Mouse (Mus musculus) hindbrain, postnatal 0 days (tissue): Measurements from ENCODE around the gene Cdh8. TPM values are rescaled to one million over a fixed set of nuclear protein-coding genes. Genes with fewer than 3 reads are reported as not detected.
A peak's percentile ranks its signal among the peaks of the same experiment; 100 is the strongest.

Experiments
- ATAC-seq: fragments of 200-750 bp; cut with Nextera tagmentation; 2 replicates; pipeline ENCODE4 v1.8.0; 2017; ENCODE audit warnings: mild to moderate bottlenecking, moderate TSS enrichment, moderate library complexity
- DNase-seq: peaks from one replicate; pipeline ENCODE4 v3.0.0-alpha.2; 2015; ENCODE audit warnings: low spot score
- H3K27ac ChIP-seq: fragments of 300-500 bp; sonication (generic); 2 replicates; pipeline ENCODE4 v1.5.1; 2014; ENCODE audit warnings: mild to moderate bottlenecking
- H3K27me3 ChIP-seq: fragments of 300-500 bp; sonication (generic); 2 replicates; pipeline ENCODE4 v1.6.1; 2014; ENCODE audit warnings: low read length, mixed read lengths; ENCODE audit not compliant: insufficient read depth
- H3K36me3 ChIP-seq: fragments of 300-500 bp; sonication (generic); 2 replicates; pipeline ENCODE4 v1.6.1; 2014; ENCODE audit warnings: low read length, mixed read lengths; ENCODE audit not compliant: insufficient read depth
- H3K4me1 ChIP-seq: fragments of 300-500 bp; sonication (generic); 2 replicates; pipeline ENCODE4 v1.6.1; 2014; ENCODE audit warnings: antibody characterized with exemption, low read length, mixed read lengths; ENCODE audit not compliant: insufficient read depth
- H3K4me2 ChIP-seq: fragments of 300-500 bp; sonication (generic); 2 replicates; pipeline ENCODE4 v1.6.1; 2014; ENCODE audit warnings: low read depth, mild to moderate bottlenecking, low read length, moderate library complexity, mixed read lengths
- H3K4me3 ChIP-seq: fragments of 300-500 bp; sonication (generic); 2 replicates; pipeline ENCODE4 v1.5.1; 2014; ENCODE audit warnings: low read length
- H3K9ac ChIP-seq: fragments of 300-500 bp; sonication (generic); replicated peaks from 2 replicates; pipeline ENCODE4 v1.6.1; 2014; ENCODE audit warnings: mild to moderate bottlenecking, low read length, moderate library complexity, mixed read lengths
- H3K9me3 ChIP-seq: fragments of 300-500 bp; sonication (generic); 2 replicates; pipeline ENCODE4 v1.6.1; 2016; ENCODE audit warnings: low read length, mixed read lengths
- CTCF ChIP-seq: IDR thresholded peaks from 2 replicates; pipeline ENCODE4 v1.5.1; 2016; ENCODE audit warnings: antibody characterized with exemption, control low read depth, low read depth
- WGBS: fragments of 180-500 bp; shearing (Covaris S2); extraction: QIAGEN DNeasy Blood & Tissue Kit; methylation state at CpG from one replicate; pipeline ENCODE4 v1.1.7; 2014; 5-methylcytosine and 5-hydroxymethylcytosine counted together
- polyA plus RNA-seq: library from polyadenylated mRNA; unstranded; fragments of >200 nt; fragmentation: Nextera tagmentation; extraction: Ambion mirVana; gene quantifications from 2 replicates; pipeline ENCODE4 v1.2.1, GENCODE M21; 2015
- total RNA-seq: library from RNA; depleted of rRNA; stranded (reverse); fragments of >200 nt; gene quantifications from 2 replicates; pipeline ENCODE4 v1.2.3, GENCODE M21; 2014

Gene Cdh8
- total and polyA plus RNA-seq, 2 experiments from 2014 or later, result 56.2 to 96.6 TPM

- DNase-seq (no peak), ATAC-seq (no peak)
- H3K27me3 ChIP-seq, result no peaks in the 10 kb centered on the region
- no peak overlapping the region for H3K9ac ChIP-seq
- no peak overlapping the region for H3K27ac ChIP-seq
- TF ChIP-seq CTCF, result no peak
- no peaks in the 10 kb centered on the region for H3K9me3 ChIP-seq
- 82% methylated on average over 3 of the region's 3 CpGs for whole genome bisulfite sequencing
- no peaks in the 10 kb centered on the region for H3K4me1 ChIP-seq
- H3K4me3 ChIP-seq, result no peak overlapping the region
- no peaks in the 10 kb centered on the region for H3K36me3 ChIP-seq
- no peak overlapping the region for H3K4me2 ChIP-seq
Measured at GRCm38 (mm10) chr8:99353923-99354322, 62.3 kb downstream of the Cdh8 start.

GRCm38 (mm10) chr8:99353221-99353620 lies 63.0 kb downstream of the Cdh8 start:
- no peak overlapping the region for H3K9ac ChIP-seq
- no peaks in the 10 kb centered on the region for H3K9me3 ChIP-seq
- no peak overlapping the region for H3K4me2 ChIP-seq
- 73% methylated on average over 1 of the region's 1 CpGs for WGBS
- ATAC-seq (no peak), DNase-seq (no peak)
- no peaks in the 10 kb centered on the region for H3K4me1 ChIP-seq
- H3K27ac ChIP-seq, result no peak overlapping the region
- TF ChIP-seq CTCF, result no peak
- no peaks in the 10 kb centered on the region for H3K36me3 ChIP-seq
- no peak overlapping the region for H3K4me3 ChIP-seq
- no peaks in the 10 kb centered on the region for H3K27me3 ChIP-seq

DNA sequence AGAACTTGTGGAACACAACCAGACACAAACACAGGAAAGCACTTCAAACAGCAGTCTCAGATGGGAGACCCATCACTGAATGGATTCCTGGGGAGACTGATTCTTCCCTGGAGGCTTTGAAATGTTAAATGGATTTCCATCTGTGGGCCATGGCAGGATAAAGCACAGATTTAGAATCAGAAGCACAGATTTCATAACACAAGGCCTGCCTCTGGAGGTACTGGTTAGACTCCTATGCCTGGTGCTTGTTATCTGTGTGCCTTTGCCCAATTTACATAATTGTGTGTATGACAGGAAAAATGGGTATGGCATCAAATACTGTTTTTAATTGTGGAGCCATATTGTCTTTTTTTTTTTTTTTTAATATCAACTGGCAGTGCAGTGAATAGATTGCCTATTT lies 66.8 kb downstream of the Cdh8 start:
- Histone ChIP-seq H3K4me3 (no peak overlapping the region), H3K4me2 (no peak overlapping the region), H3K27me3 (no peaks in the 10 kb centered on the region), H3K9ac (no peak overlapping the region), H3K36me3 (no peaks in the 10 kb centered on the region), H3K4me1 (no peaks in the 10 kb centered on the region), H3K27ac (no peak overlapping the region), H3K9me3 (no peaks in the 10 kb centered on the region)
- TF ChIP-seq CTCF, result no peak
- DNase-seq (no peak), ATAC-seq (no peak)

GRCm38 (mm10) chr8:99348618-99349017 lies 67.7 kb downstream of the Cdh8 start:
- Histone ChIP-seq H3K9ac (no peak overlapping the region), H3K4me2 (no peak overlapping the region), H3K4me1 (no peaks in the 10 kb centered on the region), H3K27ac (no peak overlapping the region), H3K27me3 (no peaks in the 10 kb centered on the region), H3K36me3 (no peaks in the 10 kb centered on the region), H3K9me3 (no peaks in the 10 kb centered on the region), H3K4me3 (no peak overlapping the region)
- WGBS, result 25% methylated on average over 3 of the region's 3 CpGs
- ATAC-seq, result peak; percentile 58; the same call in 1 of the 2 replicates
- no peak for TF ChIP-seq CTCF
- peak; percentile 60 for DNase-seq

DNA sequence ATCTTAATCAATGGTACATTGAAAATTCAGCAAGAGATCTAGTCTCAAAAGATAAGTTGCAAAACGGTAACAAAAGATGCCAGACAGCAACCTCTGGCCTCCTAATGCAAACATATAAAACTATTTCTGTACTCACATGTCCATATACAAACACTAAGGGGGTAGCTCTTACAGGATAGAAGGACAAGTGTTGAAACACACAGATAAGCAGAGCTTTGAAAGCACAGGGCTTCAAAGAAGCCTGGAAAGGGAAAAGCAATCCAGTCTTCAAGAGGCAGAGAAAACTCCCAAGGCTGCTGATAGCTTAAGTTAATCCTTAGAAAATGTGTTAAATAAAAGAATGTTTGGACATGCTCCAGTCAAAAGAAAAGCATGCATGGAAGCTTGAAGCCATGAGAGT lies 77.0 kb downstream of the Cdh8 start:
- Histone ChIP-seq H3K27me3 (no peaks in the 10 kb centered on the region), H3K9ac (no peak overlapping the region), H3K9me3 (no peaks in the 10 kb centered on the region), H3K27ac (no peak overlapping the region), H3K4me2 (no peak overlapping the region), H3K36me3 (no peaks in the 10 kb centered on the region), H3K4me1 (no peaks in the 10 kb centered on the region), H3K4me3 (no peak overlapping the region)
- DNase-seq (no peak), ATAC-seq (no peak)
- 72% methylated on average over 1 of the region's 1 CpGs for WGBS
- TF ChIP-seq CTCF, result no peak

- Histone ChIP-seq H3K4me1 (no peaks in the 10 kb centered on the region), H3K36me3 (no peaks in the 10 kb centered on the region), H3K4me2 (no peak overlapping the region), H3K27me3 (no peaks in the 10 kb centered on the region), H3K27ac (no peak overlapping the region), H3K4me3 (no peak overlapping the region), H3K9me3 (no peaks in the 10 kb centered on the region), H3K9ac (no peak overlapping the region)
- ATAC-seq (no peak), DNase-seq (no peak)
- no peak for TF ChIP-seq CTCF
- WGBS, result 79% methylated on average over 5 of the region's 5 CpGs
Measured at GRCm38 (mm10) chr8:99327559-99327958, 88.7 kb downstream of the Cdh8 start.

- TF ChIP-seq CTCF, result no peak
- ATAC-seq, result no peak
- 93% methylated on average over 2 of the region's 2 CpGs for WGBS
Measured at GRCm38 (mm10) chr8:99314561-99314960, 101.7 kb downstream of the Cdh8 start.

GRCm38 (mm10) chr8:99304184-99304583 lies 112.1 kb downstream of the Cdh8 start:
- WGBS, result 79% methylated on average over 4 of the region's 4 CpGs
- H3K9me3 ChIP-seq, result no peaks in the 10 kb centered on the region

More at GRCm38 (mm10) chr8:99314561-99314960, 101.7 kb downstream of the Cdh8 start:
- no peak overlapping the region for H3K9ac ChIP-seq
- no peaks in the 10 kb centered on the region for H3K9me3 ChIP-seq
- no peak overlapping the region for H3K4me3 ChIP-seq
- no peaks in the 10 kb centered on the region for H3K4me1 ChIP-seq
- H3K36me3 ChIP-seq, result no peaks in the 10 kb centered on the region
- no peak overlapping the region for H3K4me2 ChIP-seq
- H3K27me3 ChIP-seq, result no peaks in the 10 kb centered on the region
- no peak for DNase-seq
- no peak overlapping the region for H3K27ac ChIP-seq

More at GRCm38 (mm10) chr8:99304184-99304583, 112.1 kb downstream of the Cdh8 start:
- H3K27me3 ChIP-seq, result no peaks in the 10 kb centered on the region
- no peak overlapping the region for H3K9ac ChIP-seq
- no peak overlapping the region for H3K27ac ChIP-seq
- H3K4me1 ChIP-seq, result no peaks in the 10 kb centered on the region
- no peak for DNase-seq
- TF ChIP-seq CTCF, result no peak
- no peak for ATAC-seq
- H3K4me2 ChIP-seq, result no peak overlapping the region
- H3K4me3 ChIP-seq, result no peak overlapping the region
- no peaks in the 10 kb centered on the region for H3K36me3 ChIP-seq
